Mouse (Mus musculus): Measurements from ENCODE around the gene Zmym6.
A peak's percentile ranks its signal among the peaks of the same experiment; 100 is the strongest.

The Zmym6 gene

GRCm38 (mm10) chr4:127124331-127124730 lies 47.1 kb downstream of the Zmym6 start:
- DNase-seq (ENCODE audit: low read depth, low spot score): no peak

- DNase-seq (ENCODE audit: low read depth, low spot score): peak; percentile 93
These were observed 48.8 kb downstream of the Zmym6 start for GRCm38 (mm10) chr4:127125834-127126463.

GRCm38 (mm10) chr4:127134687-127135086 lies 57.5 kb downstream of the Zmym6 start:
- DNase-seq (ENCODE audit: low read depth, low spot score): no peak

GRCm38 (mm10) chr4:127137591-127137990 lies 60.4 kb downstream of the Zmym6 start:
- no peak for DNase-seq (ENCODE audit: low read depth, low spot score)

GRCm38 (mm10) chr4:127138486-127138885 lies 61.3 kb downstream of the Zmym6 start:
- DNase-seq (ENCODE audit: low read depth, low spot score): no peak

GRCm38 (mm10) chr4:127150031-127150430 lies 72.8 kb downstream of the Zmym6 start:
- no peak for DNase-seq (ENCODE audit: low read depth, low spot score)

GRCm38 (mm10) chr4:127153345-127153744 lies 76.2 kb downstream of the Zmym6 start:
- no peak for DNase-seq (ENCODE audit: low read depth, low spot score)

GRCm38 (mm10) chr4:127155757-127156156 lies 78.6 kb downstream of the Zmym6 start:
- DNase-seq (ENCODE audit: low read depth, low spot score): peak; percentile 50

- no peak for DNase-seq (ENCODE audit: low read depth, low spot score)
These were observed 80.6 kb downstream of the Zmym6 start for GRCm38 (mm10) chr4:127157746-127158145.

GRCm38 (mm10) chr4:127163926-127164325 lies 86.7 kb downstream of the Zmym6 start:
- no peak for DNase-seq (ENCODE audit: low read depth, low spot score)

- DNase-seq (ENCODE audit: low read depth, low spot score): no peak
These were observed 89.9 kb downstream of the Zmym6 start for GRCm38 (mm10) chr4:127167096-127167495.

- no peak for DNase-seq (ENCODE audit: low read depth, low spot score)
These were observed 90.5 kb downstream of the Zmym6 start for GRCm38 (mm10) chr4:127167731-127168130.

GRCm38 (mm10) chr4:127168211-127168913 lies 91.2 kb downstream of the Zmym6 start:
- DNase-seq (ENCODE audit: low read depth, low spot score): no peak

GRCm38 (mm10) chr4:127168914-127169345 lies 91.7 kb downstream of the Zmym6 start, which contains the start of gene Dlgap3:
Gene Dlgap3, plus strand, starts transcription at chr4:127169204.
- DNase-seq (ENCODE audit: low read depth, low spot score): no peak

- DNase-seq (ENCODE audit: low read depth, low spot score): no peak
These were observed 92.4 kb downstream of the Zmym6 start for GRCm38 (mm10) chr4:127169346-127170221.

GRCm38 (mm10) chr4:127170866-127171265 lies 93.7 kb downstream of the Zmym6 start:
- DNase-seq (ENCODE audit: low read depth, low spot score): no peak

GRCm38 (mm10) chr4:127171341-127171905 lies 94.2 kb downstream of the Zmym6 start:
- DNase-seq (ENCODE audit: low read depth, low spot score): no peak

GRCm38 (mm10) chr4:127172119-127172518 lies 94.9 kb downstream of the Zmym6 start:
- no peak for DNase-seq (ENCODE audit: low read depth, low spot score)

GRCm38 (mm10) chr4:127172614-127173013 lies 95.4 kb downstream of the Zmym6 start:
- no peak for DNase-seq (ENCODE audit: low read depth, low spot score)

- DNase-seq (ENCODE audit: low read depth, low spot score): peak; percentile 56
These were observed 96.3 kb downstream of the Zmym6 start for GRCm38 (mm10) chr4:127173461-127173860.

Data from A20 (cell line).